Mouse (Mus musculus) heart, adult 18-20 months (tissue): ENCODE measurements around the gene Scn11a. TPM values are rescaled to one million over a fixed set of nuclear protein-coding genes. Genes with fewer than 3 reads are reported as not detected.

Experiments
- DNase-seq, 2 experiments: peaks; one replicate each; pipeline ENCODE4 v3.0.0; 2021 to 2022; ENCODE audit warnings: mixed read lengths in 1 of 2
- long read RNA-seq, 2 experiments: library from polyadenylated mRNA; stranded (forward); transcript quantifications; one replicate each; pipeline ENCODE4 v2.0.0; 2021
- total RNA-seq, 2 experiments: library from RNA; stranded (reverse); gene quantifications; 2 replicates each; pipeline ENCODE4 v1.2.3; 2021

Gene Scn11a
- total RNA-seq = under 1 TPM in 1 of 2 experiments, not detected in 1; 0.05 TPM
- long read RNA-seq, experiment 1 = 0 reads
- long read RNA-seq, experiment 2 = 0 reads

DNA sequence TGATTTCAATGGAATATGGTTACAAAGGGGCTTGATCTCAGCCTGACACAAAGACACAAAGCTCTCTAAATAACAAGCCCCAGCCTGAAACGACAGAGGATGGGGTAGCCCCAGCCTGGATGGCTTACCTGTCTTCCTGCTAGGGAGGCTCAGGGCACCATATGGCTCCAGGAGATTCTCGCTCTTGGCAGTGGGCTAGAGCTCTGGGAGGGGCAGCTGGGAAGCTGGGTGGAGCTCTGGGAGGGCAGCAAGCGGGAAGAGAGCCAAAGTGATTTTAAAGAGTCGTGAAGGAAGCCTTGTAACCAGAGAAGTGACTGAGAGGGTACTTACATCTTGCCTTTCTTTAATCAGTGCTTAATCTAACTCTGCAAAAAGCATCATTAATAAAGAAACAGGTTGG is at the start of gene Scn11a:
TSS of gene Scn11a (minus strand) at position 160 of the 400 bp plus-strand sequence.
- no peak for DNase-seq

DNA sequence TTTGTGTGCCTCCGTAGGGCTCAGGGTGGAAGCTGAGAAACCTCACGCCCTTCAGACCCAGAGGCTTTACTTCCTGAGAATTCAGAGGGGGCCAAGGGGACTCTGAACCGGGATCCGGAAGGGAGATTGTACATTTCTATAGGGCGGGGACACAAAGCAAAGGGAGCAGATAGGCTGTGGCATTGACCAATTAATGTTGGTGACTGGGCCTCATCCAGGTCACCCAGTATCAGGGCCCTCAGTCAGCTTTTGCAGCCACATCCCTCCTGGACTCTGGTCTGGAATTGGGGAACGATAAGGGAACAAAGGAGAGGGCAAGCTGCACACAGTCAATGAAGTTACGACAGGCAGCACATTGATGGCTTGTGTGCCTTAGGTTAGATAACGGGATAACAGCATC is 28.9 kb upstream of the Scn11a start:
- no peak for DNase-seq

DNA sequence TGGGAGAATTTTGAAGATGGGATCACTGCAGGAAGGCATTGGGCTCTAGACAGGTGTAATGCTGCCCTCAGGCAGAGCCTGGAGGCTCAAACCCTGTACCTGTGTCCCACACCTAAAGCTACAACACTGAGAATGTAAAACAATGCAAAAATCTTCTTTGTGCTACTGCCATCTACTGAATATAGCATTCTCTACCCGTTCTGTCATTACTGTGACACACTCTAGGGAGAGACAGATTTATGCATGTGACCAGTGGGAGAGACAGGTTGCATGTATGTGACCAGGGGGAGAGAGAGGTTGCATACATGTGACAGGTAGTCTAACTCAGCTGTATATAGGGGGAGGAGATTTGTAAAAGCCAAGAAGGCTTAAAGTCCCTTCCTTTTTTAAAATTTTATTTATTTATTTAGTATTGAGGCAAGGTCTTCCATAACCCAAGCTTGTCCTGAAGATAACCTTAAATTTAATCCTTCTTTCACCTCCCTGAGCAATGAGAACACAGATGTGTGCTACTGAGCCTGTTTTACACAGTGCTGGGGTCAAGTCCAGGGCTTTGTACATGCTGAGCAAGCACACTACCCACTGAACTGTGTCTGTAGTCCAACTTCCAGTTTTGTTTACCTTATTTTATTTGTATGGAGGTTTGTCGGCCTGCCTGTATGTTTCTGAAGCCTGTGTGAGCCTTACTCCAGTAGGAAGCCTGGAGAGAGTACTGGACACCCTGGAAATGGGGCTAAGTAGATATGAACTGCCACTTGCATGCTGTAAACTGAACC is 28.0 kb upstream of the Scn11a start:
- no peak for DNase-seq

DNA sequence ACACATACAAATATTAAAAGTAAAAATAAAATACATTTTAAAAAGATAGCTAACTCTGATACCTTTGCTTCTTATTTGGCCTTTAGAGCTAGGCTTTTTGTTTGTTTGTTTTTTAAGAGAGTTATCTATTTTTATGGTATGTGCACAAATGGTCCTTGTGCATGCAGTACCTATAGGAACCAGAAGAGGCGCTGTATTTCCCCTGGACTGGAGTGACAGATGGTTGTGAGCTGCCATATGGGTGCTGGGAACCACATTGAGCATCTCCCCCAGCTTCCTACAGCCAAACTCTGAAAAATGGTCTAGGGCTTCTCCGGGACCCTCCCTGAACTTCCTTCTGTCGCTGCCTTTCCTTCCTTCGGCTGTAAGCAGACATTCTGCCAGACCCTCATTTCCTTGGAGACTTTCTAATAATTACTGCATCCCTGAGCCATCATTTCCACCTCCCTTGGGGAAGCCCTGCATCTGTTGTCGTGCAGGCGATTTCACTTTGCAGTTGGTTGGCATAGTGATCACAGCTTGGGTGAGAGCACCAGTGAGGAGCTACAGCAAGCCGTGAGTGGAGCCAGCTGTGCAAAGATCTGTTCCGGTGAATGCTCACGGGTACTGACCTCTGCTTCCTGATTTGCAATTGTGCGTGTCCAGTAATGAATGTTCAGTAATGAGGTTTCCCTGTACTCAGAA is 27.2 kb upstream of the Scn11a start:
- DNase-seq = no peak

DNA sequence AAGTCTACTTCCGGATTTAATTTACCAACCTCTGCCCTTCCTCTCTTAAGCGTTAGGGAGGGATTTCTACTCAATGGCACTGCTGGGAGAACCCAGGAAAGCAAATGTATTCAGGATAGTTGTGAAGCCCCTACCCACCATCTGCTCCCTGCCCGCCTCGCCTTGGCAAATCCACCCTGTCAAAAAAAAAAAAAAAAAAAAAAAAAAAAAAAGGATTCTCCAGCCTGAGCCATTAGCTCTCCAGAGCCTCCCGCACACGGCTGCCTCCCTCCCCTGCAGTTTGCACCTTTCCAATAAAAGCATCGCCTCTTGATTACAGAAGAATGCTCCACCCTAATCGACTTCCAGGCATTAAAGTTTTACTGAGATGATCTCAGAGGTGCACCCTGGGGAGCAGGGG is 24.0 kb upstream of the Scn11a start:
- DNase-seq = no peak

DNA sequence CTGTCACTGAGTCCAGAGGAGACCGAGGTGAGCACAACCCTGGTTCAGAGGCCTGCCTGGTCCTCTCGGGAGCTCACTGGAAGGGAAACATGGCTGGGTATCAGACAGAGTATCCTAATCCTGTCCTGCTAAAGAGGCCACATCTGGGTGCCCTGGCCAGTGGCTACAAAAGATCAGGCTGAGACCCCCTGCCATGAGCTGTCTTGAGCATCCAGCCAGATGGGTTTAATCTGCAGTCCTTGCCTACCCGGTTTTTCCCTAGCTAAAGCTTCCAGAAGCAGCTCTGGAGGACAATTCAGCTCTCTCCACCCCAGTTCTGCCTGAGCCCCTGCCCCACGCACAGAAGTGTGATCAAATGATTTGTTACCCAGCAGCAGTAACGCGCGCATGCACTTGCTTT is 23.4 kb upstream of the Scn11a start:
- DNase-seq = no peak

DNA sequence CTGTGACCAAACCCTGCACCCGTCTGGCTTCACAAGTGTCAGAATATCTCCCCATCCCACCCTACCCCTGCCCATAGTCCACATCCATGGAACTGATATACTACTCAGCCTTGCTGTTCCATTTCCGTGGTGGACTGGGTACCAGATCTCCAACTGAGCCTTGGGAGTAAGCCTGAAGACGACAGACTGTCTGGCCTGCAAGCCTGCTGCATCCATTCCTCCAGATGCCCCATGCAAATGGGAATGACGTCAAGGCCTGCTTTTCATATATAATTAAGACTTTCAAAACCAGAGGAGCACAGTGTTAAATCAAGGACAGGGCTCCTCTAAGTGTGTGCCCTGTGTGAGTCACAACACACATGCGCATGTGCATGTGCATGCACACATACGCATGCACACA is 21.9 kb upstream of the Scn11a start:
- no peak for DNase-seq

DNA sequence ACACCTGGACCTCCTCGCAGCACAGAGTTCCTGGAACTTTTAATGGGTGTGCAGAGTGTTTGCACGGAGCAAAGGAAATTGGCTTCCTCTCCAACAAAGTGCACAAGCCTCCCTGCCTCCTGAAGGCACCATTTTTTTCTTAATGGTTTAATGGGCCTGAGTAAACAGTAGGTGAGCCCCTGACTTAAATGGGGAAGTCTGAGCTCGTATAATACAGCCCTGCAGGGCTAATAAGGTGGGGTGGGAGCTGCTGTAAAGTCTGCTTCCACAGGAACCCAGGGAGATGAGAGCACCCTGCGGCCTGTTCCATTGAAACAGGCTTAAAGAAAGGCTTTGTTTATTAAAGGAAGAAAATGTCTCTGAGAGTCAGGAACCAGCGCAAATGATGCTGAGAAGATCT is 19.5 kb upstream of the Scn11a start:
- no peak for DNase-seq

DNA sequence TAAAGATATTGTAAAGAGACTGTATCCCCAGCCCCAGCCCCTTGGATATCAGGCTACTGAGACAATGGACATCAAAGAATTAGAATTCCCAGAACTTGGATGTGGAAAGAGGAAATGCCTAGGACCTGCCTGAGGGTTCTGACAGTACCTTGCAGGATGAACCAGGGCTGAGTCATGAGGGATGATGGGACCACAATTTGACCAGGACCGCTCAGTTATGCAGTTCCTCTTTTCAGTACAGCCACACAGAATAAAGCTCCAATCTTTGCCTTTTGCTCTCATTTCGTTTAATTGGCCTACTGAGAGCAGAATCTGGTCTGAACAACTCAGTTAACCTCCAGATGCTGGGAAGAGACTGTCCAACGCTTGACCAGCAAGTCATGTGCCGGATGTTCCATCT is 18.3 kb upstream of the Scn11a start:
- DNase-seq = no peak

DNA sequence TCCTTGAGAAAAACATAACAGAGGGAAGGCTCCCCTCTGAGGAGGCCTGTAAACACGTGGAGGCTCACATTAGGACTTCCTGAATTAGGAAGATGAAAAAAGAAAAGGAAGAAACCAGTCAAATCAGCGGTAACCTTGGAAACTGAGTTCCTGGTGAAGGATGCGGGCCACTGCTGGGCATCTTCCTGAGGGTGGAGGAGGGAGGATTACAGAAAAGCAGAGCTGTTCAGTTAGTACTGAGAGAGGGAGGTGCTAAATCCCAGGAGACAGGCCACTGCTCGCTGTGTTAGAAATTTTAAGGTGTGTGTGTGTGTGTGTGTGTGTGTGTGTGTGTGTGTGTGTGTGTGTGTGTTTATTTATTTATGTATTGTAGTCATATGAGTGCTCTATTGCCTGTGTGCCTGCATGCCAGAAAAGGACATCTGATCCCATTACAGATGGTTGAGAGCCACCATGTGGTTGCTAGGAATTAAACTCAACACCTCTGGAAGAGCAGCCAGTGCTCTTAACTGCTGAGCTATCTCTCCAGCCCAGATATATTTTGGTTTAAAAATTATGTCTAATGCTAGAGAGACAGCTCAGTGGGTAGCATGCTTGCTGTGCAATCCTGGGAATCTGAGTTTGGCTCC is 17.4 kb upstream of the Scn11a start:
- DNase-seq = no peak

DNA sequence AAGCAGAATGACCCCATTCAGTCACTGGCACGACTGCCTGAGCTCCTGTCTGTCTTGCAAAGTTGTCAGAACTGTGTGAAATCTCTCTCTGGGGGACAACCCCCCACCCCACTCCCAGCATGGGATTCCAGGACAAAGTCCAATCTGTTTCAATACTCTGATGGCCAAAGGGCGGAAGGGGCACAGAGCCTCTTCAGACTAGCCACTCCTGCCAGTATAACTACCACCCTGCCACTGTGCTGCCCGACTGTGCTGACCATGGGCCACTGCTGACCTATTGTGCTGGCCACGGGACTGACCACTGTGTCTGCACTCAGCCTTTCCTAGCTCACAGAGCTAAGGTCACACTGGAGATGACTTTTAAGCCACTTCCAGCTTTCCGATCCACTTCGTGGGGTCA is 16.8 kb upstream of the Scn11a start:
- no peak for DNase-seq

DNA sequence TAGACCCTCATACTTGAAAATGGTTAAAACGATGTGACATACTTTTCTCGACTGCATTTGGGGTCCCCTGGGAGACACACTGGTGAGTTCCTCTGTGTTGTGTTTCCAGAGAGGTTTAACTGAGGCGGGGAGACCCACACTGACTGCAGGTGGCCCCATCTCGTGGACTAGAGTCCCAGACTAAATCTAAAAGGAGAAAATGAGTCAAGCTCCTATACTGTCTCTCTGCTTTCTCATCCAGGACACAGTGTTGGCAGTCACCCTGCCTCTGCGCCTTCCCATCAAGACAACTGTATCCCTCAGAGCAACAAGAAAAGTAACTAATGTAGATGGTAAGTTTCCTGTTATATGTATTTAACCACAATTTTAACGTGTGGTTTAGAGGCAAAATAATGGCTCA is 15.9 kb upstream of the Scn11a start:
- no peak for DNase-seq

DNA sequence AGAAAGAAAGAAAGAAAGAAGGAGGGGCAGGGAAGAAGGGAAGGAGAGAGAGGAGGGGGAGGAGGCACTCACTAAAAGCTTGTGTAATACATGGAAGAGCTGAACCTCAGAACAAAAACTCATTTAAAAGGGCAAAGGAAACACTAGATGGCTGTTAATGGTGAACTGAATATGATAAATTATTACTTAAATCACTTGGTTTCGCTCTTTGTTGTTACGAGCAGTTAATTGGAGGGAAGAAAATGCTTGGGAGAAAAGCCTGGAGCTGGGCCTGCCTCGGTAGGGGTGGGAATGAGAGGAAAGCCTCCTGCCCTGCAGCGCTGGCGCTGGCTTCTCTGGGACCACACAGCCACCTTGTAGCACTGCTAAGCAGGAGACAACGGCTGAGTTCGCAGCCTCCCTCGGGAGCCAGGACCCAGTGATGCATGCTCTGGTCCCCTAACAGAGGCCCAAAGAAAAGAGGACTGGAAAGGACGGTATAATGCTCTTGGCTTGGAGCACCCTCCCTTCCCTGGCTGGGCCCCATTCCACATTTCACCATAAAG is 10.4 kb upstream of the Scn11a start:
- no peak for DNase-seq

DNA sequence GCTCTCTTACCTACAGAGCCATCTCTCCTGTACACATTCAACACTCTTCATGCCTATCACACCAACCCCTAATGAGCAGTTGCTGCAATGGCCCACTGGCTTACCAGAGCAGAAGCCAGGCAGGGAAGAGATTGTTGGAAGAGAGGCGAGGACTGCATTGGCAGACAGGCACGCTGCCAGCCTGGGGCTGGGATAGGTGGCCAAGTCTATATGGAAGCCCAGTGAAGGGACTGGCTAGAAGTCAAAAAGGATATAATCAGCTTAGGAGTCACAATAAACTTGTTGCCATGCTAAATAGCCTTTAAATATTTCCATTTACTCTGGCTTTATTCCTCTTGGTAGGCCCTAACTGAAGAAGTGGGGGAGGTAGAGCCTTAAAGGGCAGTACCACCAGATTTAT is 5.7 kb upstream of the Scn11a start:
- DNase-seq = no peak

DNA sequence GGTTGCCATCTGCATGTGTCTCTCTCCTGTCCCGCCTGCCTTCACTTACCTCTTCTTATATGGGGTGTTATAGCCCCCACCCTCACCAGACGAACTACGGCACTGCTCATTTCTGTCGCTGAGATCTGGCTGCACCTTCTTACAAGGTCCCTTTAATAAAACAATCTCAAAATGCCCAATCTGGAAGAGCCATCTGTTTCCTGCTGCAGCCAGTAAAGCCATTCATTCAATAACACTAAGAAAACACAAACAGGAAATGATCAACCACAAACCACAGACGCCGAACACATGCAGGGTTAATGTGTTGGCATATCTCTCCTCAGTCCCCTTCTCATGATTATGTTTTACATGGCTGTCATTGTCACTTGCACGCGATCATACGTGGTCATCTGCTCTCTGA is 1.5 kb downstream of the Scn11a start:
- no peak for DNase-seq

DNA sequence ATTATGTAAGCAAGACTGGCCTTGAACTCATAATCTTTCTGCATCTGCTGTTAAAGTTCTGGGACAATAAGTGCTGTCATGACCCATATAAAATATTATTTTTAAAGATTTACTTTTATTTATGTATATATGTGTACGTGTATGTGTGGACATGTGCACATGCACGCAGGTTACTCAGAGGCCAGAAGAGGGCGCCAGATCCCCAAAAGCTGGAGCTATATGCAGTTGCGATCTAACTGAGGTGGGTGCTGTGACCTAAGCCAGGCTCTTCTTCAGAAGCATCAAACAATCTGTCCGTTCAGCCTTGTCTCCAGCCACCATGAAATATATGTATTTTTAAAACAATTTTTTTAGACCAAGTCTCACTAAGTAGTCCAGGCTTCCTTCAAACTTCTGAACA is 11.6 kb downstream of the Scn11a start:
- no peak for DNase-seq

DNA sequence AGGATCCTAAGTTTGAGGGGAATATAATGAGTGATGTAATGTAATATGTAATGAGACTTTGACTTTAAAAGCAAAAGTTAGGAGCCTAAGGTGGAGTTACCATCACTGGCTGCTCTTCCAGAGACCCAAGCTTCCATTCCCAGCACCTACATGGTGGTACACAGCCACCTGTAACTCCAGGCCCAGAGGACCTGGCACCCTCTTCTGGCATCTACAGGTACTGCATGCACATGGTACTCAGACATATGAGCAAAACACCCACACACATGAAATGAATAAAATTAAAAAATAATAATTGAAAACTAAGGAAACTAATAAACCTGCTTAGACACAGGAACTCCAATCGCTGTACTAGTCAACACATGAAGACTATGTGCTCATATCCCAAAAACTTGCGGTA is 18.8 kb downstream of the Scn11a start:
- no peak for DNase-seq

DNA sequence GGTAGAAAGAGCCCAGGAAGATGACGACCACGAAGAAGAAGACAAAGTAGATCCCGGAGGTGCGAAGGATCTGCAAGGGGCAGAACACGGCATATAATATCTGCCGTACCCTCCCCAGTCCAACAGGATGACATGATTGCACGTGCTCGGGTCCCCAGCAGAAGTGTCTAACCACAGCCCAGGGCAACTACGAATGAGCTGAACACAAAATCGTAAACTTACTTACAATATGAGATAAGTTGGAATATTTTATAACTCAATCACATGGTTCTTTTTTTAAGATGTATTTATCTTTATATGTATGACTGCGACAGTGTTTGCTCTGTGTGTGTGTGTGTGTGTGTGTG is 20.8 kb downstream of the Scn11a start:
- no peak for DNase-seq

DNA sequence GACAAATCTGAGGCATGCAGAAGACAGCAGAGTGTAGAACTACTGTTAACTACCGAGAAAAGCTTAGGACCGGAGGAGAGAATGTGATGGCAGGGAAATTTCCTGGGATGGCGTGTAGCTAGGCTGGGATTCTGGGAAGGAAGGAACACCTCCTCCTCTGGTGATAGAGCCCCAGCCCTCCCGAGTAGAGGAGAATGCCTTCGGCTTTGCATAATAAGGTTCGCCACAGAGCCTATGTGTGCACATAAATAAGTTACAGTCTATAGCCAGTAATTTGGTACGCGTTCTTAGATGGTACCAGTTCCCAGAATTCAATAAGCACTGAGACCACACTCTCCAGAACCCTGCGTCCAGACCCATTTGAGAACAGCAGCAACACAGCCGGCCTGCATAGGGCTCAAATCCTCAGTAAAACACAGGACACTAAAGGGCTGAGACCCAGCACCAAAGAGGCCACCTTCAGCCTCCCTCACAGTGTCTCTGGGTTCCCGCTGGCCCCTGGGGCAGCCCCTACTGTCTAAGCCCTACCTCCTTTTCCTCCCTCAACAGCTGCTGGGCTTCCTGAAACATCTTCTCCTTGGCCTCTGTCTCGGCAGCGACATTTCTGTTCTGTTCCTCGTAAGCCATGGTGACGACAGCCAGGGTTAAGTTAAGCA is 21.3 kb downstream of the Scn11a start:
- DNase-seq = no peak

DNA sequence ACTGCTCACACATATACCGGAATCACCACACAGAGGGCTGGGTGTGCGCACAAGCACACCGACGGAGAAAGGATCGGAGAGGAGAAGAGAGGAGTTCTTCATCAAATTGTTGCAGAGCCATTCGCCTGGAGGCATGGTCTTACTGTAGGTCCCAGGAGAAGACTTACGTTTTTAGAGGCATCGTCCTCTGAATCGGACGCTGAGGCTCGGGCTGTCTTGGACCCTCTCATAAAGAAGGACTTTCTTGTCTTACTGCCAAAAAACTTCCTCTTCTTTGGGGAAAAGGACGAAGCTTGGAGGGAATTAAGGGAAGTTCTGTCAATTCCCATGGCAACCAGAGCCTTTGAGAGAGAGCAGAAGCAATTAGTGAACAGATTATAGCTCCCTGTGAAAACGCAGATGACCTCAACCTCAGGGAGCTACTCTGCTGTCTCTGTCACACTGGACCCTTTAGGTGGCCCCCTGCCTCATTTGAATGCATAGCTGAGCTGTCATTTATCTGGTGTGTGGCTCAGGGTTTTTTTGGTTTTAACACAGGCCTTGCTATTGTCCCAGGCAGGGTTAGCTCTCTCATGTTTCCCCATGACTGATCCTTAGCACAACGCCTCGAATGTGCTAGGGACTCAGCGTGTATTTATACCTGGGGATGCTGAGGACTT is 22.0 kb downstream of the Scn11a start:
- no peak for DNase-seq

DNA sequence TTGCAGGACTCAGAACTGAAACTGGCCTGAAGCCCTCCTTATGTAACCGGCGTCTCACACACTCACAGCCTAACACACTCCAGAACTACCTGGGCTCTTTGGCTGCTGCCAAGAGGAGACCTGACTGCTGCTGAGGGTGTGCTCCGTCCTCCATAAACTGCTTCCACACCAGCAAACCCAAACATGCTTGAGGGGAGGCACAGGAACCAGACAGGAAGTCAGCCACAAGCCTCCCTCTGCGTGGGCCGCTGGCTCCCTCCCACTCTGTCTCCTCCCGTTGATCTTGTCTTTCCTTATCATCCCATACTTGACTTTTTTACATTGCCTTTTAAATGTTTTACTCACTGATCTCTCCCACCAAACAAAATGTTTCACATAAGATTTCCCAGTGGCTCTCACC is 23.8 kb downstream of the Scn11a start:
- DNase-seq = peak in 1 of 2 experiments; percentile 2

DNA sequence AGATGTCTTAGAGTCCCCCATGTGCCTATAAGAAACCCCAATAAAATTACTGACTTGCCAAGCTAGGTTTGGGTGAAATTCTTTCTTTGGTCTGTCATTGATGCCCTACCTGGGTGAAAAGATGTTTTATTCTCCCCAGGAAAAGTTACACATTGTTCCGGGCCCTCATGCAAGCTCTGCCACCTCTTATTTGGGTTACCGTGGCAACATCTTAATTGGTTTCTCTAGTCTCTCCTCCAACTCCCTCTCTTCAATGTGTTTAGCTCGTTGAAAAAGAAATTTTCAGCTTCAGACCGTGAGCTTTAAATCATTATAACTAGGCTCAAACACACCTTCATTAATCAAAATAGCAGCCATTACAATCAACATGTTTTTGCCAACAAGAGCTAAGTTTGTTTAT is 28.5 kb downstream of the Scn11a start:
- no peak for DNase-seq
